Mouse (Mus musculus) adrenal gland, adult 8-10 months (tissue): ENCODE results near the gene Ptpn12. TPM values are rescaled to one million over a fixed set of nuclear protein-coding genes. Genes with fewer than 3 reads are reported as not detected.
"Not testable (repeated sequence)": the region's sequence is repeated elsewhere in the genome, so short reads cannot be mapped to it uniquely, and the experiment has no call there.

ENCODE experiments used
- DNase-seq: peaks from one replicate; pipeline ENCODE4 v3.0.0; 2022
- total RNA-seq, 4 experiments: library from RNA; stranded (reverse); gene quantifications; 2 replicates each; pipeline ENCODE4 v1.2.4; 2022

The Ptpn12 gene
- total RNA-seq, 4 experiments from 2014 or later = 49.1 to 66.5 (median 62.2) TPM

DNA sequence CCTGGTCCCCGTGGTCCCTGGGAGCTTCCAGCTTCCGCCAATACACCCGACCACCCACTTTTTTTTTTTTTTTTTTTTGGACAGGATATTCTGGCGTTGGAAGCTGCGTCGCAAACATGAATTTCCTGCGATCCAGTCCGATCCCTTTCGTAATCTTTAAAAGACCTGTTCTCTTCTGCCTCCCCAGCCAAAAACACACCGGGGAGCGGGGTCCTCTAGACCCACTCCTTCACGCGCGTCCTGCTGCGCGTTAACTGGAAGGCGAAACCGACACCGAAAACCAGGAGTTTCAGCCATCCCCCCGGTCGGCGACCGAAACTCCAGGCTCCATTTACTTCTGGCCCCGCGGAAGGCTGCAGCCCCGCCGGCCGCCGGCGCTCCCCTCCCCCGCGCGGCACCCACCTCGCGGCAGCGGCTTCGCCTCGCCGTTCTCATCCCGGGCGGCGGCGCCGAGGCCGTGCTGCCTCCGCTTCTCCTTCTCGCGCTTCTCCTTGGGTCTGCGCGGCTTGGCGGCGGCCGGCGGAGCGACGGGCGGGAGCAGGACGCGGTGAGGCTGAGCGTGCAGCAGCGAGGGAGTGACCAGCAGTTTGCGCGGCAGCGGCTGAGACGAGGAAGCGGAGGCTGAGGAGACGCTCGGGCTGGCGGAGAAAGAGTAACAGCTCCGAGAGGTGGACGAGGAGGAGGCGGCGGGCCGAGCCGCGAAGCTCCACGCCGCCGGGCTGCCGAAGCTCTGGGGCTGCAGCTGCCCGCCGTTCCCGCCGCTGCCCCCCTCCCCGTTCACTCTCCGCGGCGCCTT lies 104.7 kb downstream of the Ptpn12 start:
- DNase-seq = no peak

DNA sequence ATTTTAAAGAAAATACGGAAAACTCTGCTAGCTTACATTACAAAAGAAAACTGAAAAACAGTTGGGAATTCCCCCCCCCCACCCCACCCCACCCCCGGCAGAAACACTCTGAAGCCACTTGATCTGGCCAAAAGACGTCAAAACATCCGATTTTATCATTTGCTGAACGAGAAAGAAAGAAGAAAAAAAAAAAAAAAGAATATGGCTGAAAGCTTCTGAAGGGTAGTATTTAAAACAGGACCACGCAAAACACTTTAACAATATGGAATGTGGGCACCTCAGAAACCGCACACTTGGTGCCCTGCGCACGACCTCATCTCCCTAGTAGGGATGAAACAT lies 105.2 kb downstream of the Ptpn12 start:
- DNase-seq = no peak

DNA sequence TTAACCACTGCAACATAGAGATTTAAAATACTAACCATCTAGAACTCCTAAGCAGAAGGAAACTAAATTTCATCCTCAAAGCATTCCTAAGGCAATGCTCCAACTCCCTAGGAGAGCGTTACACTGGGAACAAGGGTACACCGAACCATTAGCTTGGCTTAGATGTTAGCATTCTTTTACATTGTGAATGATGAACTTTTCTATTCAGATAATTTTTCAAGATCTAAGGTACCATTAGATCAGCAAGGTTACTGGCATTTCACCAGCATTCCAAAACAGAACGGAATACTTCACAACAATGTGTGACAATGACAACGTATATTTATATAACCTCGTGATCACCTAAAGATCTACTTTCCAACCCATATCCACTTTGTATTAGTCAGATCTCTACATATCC lies 105.6 kb downstream of the Ptpn12 start:
- no peak for DNase-seq

DNA sequence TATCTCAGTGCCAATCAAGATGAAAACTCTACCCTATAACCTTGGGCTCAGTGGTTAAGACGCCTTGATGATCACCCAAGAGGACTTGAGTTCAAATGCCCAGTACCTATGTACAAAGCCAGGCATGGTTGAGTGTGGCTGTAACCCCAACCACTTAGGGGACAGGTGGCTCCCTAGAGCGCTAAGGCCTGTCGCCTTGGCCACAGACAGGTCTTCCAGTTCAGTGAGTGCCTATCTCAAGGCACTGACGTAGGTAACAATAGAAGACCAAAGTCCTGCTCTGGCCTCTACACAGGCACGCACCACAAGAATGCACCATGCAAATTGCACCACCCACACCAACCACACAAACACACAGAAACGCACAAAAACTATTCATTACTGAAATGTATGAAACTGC lies 108.8 kb downstream of the Ptpn12 start:
- DNase-seq = no peak

- no peak for DNase-seq
Observed at GRCm38 (mm10) chr5:20944961-20945748, 110.6 kb downstream of the Ptpn12 start.

- DNase-seq = not testable (repeated sequence)
Observed at GRCm38 (mm10) chr5:20943791-20944190, 111.9 kb downstream of the Ptpn12 start.

GRCm38 (mm10) chr5:20942523-20942922 lies 113.2 kb downstream of the Ptpn12 start:
- no peak for DNase-seq

GRCm38 (mm10) chr5:20941205-20941604 lies 114.5 kb downstream of the Ptpn12 start:
- peak; percentile 48 for DNase-seq

DNA sequence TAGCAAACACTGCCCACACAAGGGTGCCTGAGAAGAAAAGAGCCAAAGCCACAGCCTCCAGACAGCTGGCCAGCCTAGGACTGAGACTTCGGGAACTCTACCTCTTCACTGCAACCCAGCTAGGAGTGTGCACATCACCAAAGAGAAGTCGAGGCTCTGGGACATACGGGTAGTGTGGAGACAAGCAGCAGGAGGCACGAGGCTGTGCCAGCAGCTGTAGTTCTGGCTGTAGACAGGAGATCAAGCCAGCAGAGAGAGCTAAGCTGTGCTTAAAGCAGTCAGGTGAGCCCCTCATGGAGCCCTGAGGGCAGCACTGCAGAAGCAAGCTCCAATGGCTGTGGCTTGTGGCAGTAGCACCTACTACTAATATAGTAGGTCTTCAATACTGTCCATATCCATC lies 115.0 kb downstream of the Ptpn12 start:
- DNase-seq = no peak

GRCm38 (mm10) chr5:20940040-20940571 lies 115.6 kb downstream of the Ptpn12 start:
- no peak for DNase-seq

GRCm38 (mm10) chr5:20938523-20938922 lies 117.2 kb downstream of the Ptpn12 start:
- DNase-seq = no peak

Other genes starting within 250 kb of the Ptpn12 start
- 10 to 100 TPM in 2 of 4 experiments, 1 to 10 TPM in 2; 7.3 to 16.2 (median 11.5) TPM for gene Phtf2, start 173.8 kb downstream of the Ptpn12 start, total RNA-seq
- gene Tmem60, start 173.7 kb downstream of the Ptpn12 start, total RNA-seq = 10 to 100 TPM; 16.9 to 24.3 (median 23.4) TPM
- gene Rsbn1l, start 99.5 kb downstream of the Ptpn12 start, total RNA-seq = 10 to 100 TPM; 14.6 to 21.7 (median 16.6) TPM
- 10 to 100 TPM in 2 of 4 experiments, 1 to 10 TPM in 2; 5.7 to 13.5 (median 9.9) TPM for gene Gsap, start 130.3 kb upstream of the Ptpn12 start, total RNA-seq